Mouse (Mus musculus): ENCODE measurements around the gene Dclre1c.

GRCm38 (mm10) chr2:3444206-3444605 is 20.3 kb downstream of the Dclre1c start:
- no peak for TF ChIP-seq EP300 (IDR thresholded peaks at IDR 0.05; ENCODE audit: low read depth)
- TF ChIP-seq CTCF (IDR thresholded peaks at IDR 0.05; ENCODE audit: low read depth) = no peak

Data from heart, postnatal 0 days (tissue).